Mouse (Mus musculus) adrenal gland, postnatal 14 days (tissue): ENCODE measurements around the gene Dnah12. TPM values are rescaled to one million over a fixed set of nuclear protein-coding genes. Genes with fewer than 3 reads are reported as not detected.
A peak's percentile ranks its signal among the peaks of the same experiment; 100 is the strongest.
"Not testable (repeated sequence)": the region's sequence is repeated elsewhere in the genome, so short reads cannot be mapped to it uniquely, and the experiment has no call there.

Source experiments
- DNase-seq: peaks from one replicate; pipeline ENCODE4 v3.0.0; 2021; ENCODE audit warnings: mixed read lengths
- long read RNA-seq, 2 experiments: library from polyadenylated mRNA; stranded (forward); transcript quantifications; one replicate each; pipeline ENCODE4 v2.0.0; 2021
- total RNA-seq: library from RNA; stranded (reverse); gene quantifications from 2 replicates; pipeline ENCODE4 v1.2.3, GENCODE M21; 2021

Dnah12 gene
- not detected in 2 replicates for total RNA-seq
- long read RNA-seq, experiment 1 = 0 reads
- long read RNA-seq, experiment 2 = 0 reads

GRCm38 (mm10) chr14:26692974-26693373 is at the start of gene Dnah12:
TSS of gene Dnah12 (plus strand) at chr14:26693274.
- DNase-seq = no peak

DNA sequence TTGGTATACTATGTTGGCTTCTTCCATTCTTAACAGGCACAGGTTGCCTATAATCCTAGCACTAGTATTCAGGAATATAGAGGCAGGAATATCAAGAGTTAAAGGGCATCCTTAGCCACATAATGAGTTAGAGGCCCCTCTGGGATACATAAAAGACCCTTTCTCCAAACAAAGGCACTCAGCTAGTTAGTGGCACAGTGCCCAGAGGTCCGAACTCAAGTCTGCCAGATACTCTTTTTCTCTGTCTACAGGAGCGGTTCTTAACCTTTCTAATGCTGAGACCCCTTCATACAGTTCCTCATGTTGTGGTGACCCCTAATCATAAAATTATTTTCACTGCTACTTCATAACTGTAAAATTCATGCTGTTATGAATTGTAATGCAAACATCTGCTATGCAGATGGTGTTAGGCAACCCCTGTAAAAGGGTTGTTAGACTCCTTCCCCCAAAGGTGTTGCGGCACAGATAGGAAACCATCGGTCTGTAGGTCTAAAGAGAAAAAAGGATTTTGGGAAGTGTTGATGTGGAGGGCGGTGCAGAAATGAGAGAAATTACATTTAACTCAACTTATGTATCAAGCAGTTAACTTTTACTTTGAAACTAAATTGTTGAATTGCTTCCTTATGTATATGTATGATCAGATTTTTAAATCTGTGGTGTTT is 47.0 kb upstream of the Dnah12 start:
- no peak for DNase-seq

- peak; percentile 21 for DNase-seq
Measured at GRCm38 (mm10) chr14:26647811-26648210, 45.3 kb upstream of the Dnah12 start.

- DNase-seq = no peak
Measured at GRCm38 (mm10) chr14:26651901-26652300, 41.2 kb upstream of the Dnah12 start.

DNA sequence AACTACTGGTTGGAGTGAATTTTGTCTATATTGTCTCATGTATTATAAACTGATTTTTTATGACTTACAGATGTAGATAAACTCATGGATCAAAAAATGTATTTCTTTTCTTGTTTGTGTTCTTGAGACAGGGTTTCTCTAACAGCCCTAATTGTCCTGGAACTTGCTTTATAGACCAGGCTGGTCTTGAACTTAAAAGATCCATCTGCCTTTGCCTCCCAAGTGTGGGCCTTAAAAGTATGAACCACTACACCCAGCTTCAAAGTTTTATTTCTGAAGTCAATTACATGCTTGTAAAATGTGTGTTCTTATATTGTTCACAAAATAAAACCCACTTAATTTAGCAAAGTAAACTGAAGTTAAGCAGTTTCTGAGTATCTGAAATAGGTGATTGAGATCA is 34.9 kb upstream of the Dnah12 start:
- no peak for DNase-seq

DNA sequence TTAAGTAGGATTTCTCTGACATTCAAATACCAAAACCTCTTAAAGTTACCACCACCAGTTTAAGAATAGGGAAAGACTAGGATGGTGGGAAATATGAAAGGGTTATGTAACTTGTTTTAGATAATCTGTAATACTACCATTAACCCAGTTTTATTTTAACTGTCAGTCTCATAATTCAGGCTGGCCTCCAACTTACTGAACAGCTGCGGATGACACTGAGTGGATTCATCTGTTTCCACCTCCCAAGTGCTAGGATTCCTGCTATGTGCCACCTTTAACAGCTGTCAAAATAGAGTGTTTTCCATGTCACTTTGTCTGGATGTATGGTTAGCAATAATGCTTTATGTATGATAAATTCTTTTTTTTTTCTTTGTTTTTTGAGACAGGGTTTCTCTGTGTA is 32.8 kb upstream of the Dnah12 start:
- DNase-seq = no peak

GRCm38 (mm10) chr14:26662016-26662415 is 31.1 kb upstream of the Dnah12 start:
- DNase-seq = no peak

- no peak for DNase-seq
Measured at GRCm38 (mm10) chr14:26662488-26662887, 30.6 kb upstream of the Dnah12 start.

DNA sequence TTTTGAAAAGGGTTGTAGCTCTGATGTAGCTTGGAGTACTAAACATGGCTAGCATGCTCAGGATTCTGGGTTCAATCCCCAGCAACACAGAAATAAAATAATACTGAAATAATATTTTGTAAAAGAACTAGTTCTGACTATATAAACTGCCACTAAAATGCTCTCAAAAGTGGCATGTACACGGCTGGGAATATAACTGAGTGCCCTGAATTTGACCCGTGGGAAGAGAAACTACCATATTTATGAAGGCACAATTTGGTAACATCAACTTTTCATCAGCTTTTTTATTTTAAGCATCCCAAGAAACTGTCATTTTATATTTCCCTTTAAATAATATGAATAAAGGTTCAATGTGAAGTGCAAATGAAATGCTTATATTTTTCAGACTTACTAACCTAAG is 29.2 kb upstream of the Dnah12 start:
- DNase-seq = no peak

GRCm38 (mm10) chr14:26667991-26668370 is 25.1 kb upstream of the Dnah12 start:
- no peak for DNase-seq

GRCm38 (mm10) chr14:26668371-26669291 is 24.4 kb upstream of the Dnah12 start:
- peak; percentile 70 for DNase-seq

- DNase-seq = peak; percentile 90
Measured at GRCm38 (mm10) chr14:26669292-26670073, 23.6 kb upstream of the Dnah12 start, which contains the start of gene Pde12. TSS of gene Pde12 (minus strand) at chr14:26669883.

DNA sequence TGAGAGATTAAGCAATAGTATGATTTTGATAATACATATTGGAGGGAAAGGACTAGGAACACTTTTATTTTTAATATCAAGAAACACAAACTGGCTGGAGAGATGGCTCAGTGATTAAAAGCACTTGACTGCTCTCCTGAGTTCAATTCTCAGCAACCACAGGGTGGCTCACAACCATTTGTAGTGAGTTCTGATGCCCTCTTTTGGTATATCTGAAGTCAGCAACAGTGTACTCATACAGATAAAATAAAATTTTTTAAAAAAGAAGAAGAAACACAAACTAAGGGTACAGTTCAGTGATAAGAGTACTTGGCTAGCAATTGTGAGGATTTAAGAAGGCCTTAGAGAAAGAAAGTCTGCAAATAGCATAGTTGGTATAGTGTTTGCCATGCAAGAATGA is 22.1 kb upstream of the Dnah12 start:
- DNase-seq = no peak

DNA sequence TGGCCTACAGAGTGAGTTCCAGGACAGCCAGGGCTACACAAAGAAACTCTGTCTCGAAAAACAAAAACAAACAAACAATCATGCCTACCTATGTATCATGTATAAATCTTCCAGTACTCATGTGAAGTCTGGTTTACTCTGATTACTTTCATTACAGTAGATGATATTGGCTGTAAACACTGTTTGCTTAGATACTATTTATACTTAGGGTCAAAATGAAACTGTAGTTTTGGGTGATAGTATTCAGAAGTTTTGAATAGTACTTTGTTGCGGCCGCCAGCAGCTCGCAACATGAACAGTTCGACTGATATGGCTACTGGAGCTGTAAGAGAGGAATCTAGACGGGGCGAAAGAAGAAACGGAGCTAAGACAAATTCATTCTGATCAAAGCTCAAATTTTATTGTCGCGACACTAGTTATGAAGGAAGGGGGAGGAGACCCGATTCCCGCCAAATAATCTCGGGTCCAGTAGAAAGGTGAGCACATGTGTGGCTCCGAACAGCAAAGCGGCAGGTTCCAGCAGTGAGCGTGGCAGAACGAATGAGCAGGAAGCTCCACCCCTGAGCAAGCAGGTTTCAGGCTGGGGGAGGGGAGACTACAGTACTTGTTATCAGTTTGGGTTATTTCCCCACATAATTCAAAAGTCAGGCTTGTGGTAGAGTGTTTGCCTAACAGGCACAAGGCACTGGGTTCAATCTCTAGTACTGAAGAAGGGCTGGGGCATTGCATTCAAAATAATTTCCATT is 21.0 kb upstream of the Dnah12 start:
- not testable (repeated sequence) for DNase-seq

GRCm38 (mm10) chr14:26674476-26675169 is 18.5 kb upstream of the Dnah12 start:
- not testable (repeated sequence) for DNase-seq

GRCm38 (mm10) chr14:26675371-26675770 is 17.7 kb upstream of the Dnah12 start:
- DNase-seq = peak; percentile 65

- no peak for DNase-seq
Measured at GRCm38 (mm10) chr14:26675791-26676190, 17.3 kb upstream of the Dnah12 start.

DNA sequence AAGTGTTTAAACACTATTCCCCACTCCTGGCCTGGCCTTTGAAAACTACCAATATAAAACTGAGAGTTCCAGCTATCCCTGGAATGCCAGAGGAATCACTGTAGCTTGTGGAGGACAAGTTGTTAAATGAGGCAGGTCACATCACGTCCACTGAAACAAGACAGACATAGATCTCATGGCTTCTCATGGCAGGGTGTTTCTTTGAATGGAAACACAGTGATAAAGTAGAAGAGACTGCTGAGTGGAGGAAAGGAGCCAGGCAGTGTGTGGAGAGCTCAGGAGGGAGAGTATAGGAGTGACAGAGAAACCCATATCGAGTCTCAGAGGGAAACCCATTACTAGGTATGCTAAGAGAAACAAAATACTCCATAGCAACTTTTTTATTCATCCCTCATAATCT is 2.3 kb upstream of the Dnah12 start:
- DNase-seq = no peak

GRCm38 (mm10) chr14:26691363-26691762 is 1.7 kb upstream of the Dnah12 start:
- no peak for DNase-seq

- DNase-seq = no peak
Measured at GRCm38 (mm10) chr14:26697912-26698311, 4.8 kb downstream of the Dnah12 start.

GRCm38 (mm10) chr14:26705246-26705645 is 12.2 kb downstream of the Dnah12 start:
- not testable (repeated sequence) for DNase-seq
